Mouse (Mus musculus): ENCODE data around the gene Gpr180.
"Not testable (repeated sequence)": the region's sequence is repeated elsewhere in the genome, so short reads cannot be mapped to it uniquely, and the experiment has no call there.

Gene Gpr180

GRCm38 (mm10) chr14:118152294-118152651, 15.3 kb downstream of the Gpr180 start:
- DNase-seq (ENCODE audit: low spot score) = no peak

DNA sequence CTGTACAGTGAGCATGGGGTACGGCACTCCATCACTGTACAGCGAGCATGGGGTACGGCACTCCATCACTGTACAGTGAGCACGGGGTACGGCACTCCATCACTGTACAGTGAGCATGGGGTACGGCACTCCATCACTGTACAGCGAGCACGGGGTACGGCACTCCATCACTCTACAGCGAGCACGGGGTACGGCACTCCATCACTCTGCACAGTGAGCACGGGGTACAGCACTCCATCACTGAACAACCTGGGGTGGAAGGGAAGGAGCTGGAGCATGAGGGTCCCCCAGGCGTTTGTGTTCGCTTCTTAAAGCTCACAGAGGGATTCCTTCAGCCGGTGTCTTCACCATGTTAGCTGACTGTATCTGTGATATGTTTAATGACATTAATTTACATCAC, 19.1 kb downstream of the Gpr180 start:
- DNase-seq (ENCODE audit: low spot score) = not testable (repeated sequence)

GRCm38 (mm10) chr14:118156740-118157139, 19.8 kb downstream of the Gpr180 start:
- DNase-seq (ENCODE audit: low spot score) = no peak

- DNase-seq (ENCODE audit: low spot score) = peak; percentile 17
Observed at GRCm38 (mm10) chr14:118157146-118157545, 20.2 kb downstream of the Gpr180 start.

DNA sequence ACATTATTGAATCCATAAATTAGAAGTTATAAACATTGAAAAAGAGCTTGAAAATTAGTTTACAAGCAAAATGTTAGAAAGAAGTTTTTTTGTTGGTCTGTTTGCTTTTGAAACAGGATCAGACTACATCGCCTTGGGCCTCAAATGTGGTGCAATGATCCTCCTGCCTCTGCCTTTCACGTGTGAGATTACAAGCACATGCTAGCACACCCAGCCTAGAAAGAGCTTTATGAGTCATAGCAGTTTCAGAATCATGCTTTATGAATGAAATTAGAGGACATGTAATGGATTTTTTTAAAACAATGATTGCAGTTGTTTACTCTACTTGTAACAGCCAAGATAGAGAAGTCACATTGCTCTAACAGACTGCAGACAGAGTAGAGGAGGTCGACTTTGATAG, 24.8 kb downstream of the Gpr180 start:
- DNase-seq (ENCODE audit: low spot score) = no peak

- DNase-seq (ENCODE audit: low spot score) = no peak
Observed at GRCm38 (mm10) chr14:118162640-118163039, 25.7 kb downstream of the Gpr180 start.

DNA sequence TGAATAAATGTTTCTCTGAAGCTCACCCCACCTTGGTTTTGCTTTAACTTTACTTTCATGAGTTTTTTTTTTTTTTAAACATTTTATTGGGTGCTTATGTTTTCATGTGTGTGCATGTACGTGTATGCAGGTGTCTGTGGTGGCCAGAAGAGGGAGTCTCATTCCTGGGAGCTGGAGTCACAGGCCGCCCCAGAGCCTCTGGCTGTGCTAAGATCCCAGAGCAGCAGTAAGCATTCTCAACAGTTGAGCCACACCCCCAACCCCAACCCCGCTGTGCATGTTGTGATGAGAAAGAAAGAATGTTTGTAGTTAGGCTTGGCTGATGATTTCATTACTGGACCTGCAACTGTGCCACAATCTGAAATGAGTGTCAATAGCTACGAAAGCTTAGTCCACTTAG, 31.8 kb downstream of the Gpr180 start:
- DNase-seq (ENCODE audit: low spot score) = no peak

DNA sequence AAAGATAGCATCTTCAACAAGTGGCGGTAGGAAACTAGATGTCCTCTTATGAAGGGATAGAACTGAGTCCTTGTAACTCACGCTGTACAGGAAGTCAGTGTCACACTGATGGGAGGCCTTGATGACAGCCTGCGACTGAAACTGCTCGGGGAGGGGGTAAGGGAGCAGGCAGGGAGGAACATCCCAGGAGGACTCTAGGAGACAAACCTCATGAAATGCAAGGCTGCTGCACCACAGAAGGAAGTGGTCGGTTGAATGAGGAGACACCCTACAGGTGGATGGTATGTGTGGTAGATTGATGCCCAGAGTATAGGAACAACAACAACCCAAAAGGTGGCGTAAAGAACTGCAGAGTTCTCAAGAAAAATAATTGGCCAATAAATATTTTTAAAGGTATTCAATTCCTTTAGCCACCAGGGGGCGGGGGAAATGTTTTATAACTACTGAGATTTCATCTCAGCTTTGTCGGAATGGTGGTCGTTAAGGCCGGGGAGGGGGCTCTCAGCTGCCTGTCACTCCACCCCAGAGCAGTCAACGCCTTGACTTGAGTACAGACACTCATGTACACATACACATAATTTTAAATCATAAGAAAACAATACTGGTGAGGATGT, 36.7 kb downstream of the Gpr180 start:
- no peak for DNase-seq (ENCODE audit: low spot score)

- DNase-seq (ENCODE audit: low spot score) = no peak
Observed at GRCm38 (mm10) chr14:118175071-118175693, 38.2 kb downstream of the Gpr180 start.

GRCm38 (mm10) chr14:118175694-118176085, 38.7 kb downstream of the Gpr180 start:
- no peak for DNase-seq (ENCODE audit: low spot score)

DNA sequence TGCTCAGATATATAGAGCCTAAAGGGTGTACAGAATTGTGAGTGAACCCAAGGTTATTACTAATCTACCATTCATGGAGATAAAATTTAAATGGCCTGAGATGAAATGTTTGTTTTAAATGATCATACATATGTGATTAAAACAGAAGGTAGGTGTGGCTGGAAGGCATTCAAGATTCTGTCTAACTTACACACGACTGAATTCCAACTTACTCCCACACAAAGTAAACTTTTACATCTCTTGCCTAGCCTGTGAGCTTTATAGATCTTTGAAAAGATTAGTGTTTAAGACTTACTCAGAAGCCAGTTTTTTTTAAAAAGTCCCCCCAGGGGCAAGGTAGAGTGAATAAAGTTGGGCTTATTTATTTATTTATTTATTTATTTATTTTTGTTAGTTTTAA, 42.3 kb downstream of the Gpr180 start:
- DNase-seq (ENCODE audit: low spot score) = no peak

DNA sequence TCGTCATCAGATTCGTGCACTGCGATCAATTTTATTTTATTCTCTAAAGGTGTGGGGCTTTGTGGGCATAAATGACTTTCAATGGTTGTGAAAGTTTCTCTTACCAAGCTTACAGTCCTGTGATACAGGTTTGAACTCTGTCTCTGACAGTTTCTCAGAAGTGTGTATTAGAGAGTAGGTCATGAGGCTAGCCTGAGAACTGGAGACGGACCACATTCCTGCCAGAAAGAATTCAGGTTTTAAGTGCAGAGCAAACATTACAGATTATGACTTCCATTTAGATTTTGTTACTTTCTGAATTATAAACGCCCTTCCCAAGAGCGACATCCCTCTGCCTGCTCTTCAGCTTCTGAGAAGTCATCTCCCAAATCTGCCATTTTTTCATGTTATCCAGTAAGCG, 42.7 kb downstream of the Gpr180 start:
- no peak for DNase-seq (ENCODE audit: low spot score)

- peak; percentile 50 for DNase-seq (ENCODE audit: low spot score)
Observed at GRCm38 (mm10) chr14:118180117-118180557, 43.2 kb downstream of the Gpr180 start.

GRCm38 (mm10) chr14:118180711-118181177, 43.8 kb downstream of the Gpr180 start:
- DNase-seq (ENCODE audit: low spot score) = no peak

DNA sequence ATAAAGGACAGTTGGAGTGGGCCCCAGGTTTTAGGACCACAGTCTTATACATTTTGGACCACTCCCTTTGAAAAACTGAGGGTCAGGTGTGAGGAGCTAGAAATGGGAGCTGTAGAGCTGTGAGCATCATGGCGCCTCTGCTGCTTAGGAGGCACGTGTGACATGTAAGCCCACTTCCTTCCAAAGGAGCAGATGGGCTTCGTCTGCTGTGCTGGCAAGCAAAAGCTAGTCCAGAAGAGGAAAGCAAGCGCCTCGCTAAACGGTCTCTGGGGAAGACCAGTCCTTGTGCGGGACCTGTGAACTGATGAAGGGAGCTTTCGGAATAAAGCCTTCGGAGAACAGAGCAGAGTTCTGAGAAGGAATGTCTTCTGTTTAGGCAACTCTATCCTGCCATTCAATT, 54.5 kb downstream of the Gpr180 start:
- no peak for DNase-seq (ENCODE audit: low spot score)

GRCm38 (mm10) chr14:118193001-118193628, 56.2 kb downstream of the Gpr180 start:
- DNase-seq (ENCODE audit: low spot score) = no peak

DNA sequence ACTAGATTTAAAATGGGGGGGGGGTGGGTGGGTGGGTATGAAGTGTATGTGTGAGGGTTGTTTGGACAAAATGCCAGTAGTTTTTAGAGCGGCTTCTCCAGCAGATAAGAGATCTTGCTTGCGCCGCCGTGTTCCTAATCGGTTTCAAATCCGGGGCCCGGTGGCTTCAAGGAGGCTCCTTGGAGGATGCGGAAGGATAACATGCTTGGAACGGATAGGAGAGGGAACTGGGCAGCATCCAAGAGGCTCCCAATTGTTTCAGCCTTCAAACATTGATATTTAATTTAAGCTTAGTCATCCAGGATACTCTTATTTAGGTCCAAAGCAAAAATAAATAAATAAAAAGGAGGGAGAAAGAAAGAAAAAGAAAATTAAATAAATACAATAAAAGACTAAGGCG, 56.7 kb downstream of the Gpr180 start:
- no peak for DNase-seq (ENCODE audit: low spot score)

DNA sequence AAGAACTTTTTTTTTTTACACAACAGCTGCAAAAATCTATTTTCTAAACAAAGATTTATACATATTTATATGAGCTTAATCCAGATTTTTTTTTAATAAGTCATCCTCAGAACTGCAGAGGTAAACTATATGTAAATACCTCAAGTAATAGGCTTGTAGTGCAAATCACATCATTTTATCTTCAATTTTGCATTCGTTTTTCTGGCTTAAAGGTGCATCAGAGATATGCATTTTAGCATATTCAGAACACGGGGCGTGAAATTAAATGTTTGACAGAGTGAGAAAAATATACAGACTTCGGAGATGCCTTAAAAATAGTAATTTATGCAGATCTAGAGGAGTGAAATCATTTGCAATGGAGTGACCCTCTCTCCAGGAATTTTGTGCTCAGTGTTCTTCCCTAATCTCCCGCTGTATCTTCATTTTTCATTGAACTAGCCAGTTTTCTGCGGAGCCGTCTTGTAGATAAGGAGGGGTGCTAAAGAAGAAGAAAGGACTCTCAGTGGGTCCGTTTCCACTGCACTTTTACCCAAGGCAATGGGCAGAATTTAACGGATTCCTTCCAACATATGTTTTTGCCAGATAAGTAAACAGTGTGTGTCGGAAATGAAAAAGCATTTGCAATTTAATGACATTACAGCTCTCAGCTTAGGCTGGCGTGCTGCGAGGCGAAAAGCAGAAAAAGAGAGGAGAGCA, 57.4 kb downstream of the Gpr180 start:
- DNase-seq (ENCODE audit: low spot score) = no peak

DNA sequence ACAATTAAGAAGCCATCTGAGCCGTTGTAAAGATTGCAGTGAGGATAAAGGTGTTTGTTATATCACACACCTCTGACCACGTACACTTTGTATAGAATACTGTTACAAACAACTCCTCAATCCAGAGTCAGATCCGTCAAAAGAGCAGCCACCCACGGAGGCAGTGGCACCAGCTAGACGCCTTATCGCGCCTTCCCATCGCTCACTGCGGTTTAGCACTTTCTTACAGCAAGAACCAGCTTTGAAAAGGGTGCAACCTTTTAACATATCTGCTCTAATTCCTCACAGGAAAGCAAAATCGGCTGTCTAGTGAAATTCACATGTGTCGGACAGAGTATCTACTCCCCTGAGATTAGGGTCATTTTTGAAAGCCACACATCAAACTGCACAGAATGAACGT, 60.1 kb downstream of the Gpr180 start:
- DNase-seq (ENCODE audit: low spot score) = no peak

- DNase-seq (ENCODE audit: low spot score) = no peak
Observed at GRCm38 (mm10) chr14:118200731-118201130, 63.8 kb downstream of the Gpr180 start.

DNA sequence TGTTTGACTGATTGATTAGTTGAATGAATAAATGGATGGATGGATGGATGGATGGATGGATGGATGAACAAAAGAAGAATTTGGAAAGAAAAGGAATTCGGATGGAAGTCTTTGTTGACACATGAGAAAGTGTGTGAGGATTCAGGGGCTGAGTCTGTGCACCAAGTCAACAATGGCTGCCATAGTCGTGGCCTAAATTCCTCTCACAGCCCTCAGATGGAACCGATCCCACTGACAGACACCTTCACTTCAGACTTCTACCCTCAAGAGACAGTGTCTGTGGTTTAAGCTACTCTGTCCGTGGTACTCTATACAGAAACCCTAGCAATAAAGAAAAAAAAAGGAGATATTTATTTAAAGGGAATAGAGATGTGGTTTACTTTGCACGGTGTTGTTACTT, 65.0 kb downstream of the Gpr180 start:
- DNase-seq (ENCODE audit: low spot score) = no peak

DNA sequence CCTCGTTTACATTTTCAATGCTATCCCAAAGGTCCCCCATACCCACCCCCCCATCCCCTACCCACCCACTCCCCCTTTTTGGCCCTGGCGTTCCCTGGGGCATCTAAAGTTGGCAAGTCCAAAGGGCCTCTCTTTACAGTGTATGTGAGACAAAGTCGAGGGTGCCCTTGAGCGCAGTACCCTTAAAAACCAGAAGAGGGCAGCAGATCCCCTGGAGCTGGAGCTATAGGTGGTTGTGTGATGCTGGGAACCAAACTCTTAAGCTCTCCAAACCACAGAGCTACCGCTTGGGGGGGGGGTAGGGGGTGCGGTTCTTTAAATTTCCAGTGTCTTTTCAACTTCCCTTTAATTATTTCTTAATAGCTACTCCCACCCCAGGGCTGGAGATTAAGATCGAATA, 66.1 kb downstream of the Gpr180 start:
- peak; percentile 22 for DNase-seq (ENCODE audit: low spot score)

- no peak for DNase-seq (ENCODE audit: low spot score)
Observed at GRCm38 (mm10) chr14:118207347-118207746, 70.4 kb downstream of the Gpr180 start.

All from spleen, adult 12 weeks (tissue).